Mouse (Mus musculus): ENCODE measurements around the gene Usp37. TPM values are rescaled to one million over a fixed set of nuclear protein-coding genes. Genes with fewer than 3 reads are reported as not detected.
A peak's percentile ranks its signal among the peaks of the same experiment; 100 is the strongest.

Usp37 gene
- polyA plus RNA-seq, 1 experiment from 2014 or later = 9.2 TPM

- Histone ChIP-seq H3K27me3 (replicated peaks; ENCODE audit: control insufficient read depth, insufficient read depth, low read length) (no peaks in the 10 kb centered on the region), H3K4me1 (replicated peaks; ENCODE audit: control insufficient read depth, insufficient read depth, low read length) (no peaks in the 10 kb centered on the region), H3K27ac (ENCODE audit: low read depth, low read length) (no peak overlapping the region; the same call in 1 of the 2 replicates), H3K9me3 (ENCODE audit: control insufficient read depth) (no peaks in the 10 kb centered on the region), H3K4me3 (ENCODE audit: low read depth, low read length) (no peak overlapping the region), H3K4me2 (replicated peaks; ENCODE audit: low read depth) (no peak overlapping the region), H3K9ac (ENCODE audit: low read depth, low read length) (no peak overlapping the region), H3K36me3 (ENCODE audit: control insufficient read depth, insufficient read depth) (peaks cover 87% of the 10 kb centered on the region)
- no peak for ATAC-seq
- WGBS = 91% methylated on average over 29 of the region's 29 CpGs
- TF ChIP-seq CTCF (IDR thresholded peaks at IDR 0.05; ENCODE audit: low read depth) = no peak
Observed at GRCm38 (mm10) chr1:74569739-74570719, 25.9 kb upstream of the Usp37 start.

DNA sequence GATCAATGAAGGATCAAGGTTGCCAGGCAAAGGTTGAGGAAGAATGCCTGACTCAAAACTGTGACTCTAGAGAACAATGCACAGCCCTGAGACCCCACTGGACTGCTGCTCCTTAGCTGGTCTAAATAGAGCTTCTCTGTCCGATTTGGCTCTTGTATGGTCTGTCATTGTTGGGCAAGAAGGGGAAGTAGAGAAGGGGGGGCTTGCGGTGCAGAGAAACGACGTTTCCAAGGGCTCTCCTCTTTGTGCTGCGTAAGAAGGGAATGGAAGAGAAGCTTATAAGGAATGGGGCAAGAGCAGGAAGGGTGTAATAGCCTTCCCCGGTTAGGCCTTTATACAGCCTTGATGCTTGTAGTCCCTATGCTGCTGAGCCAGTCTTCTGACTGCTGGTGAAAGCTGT, 21.8 kb upstream of the Usp37 start:
- H3K9ac ChIP-seq (ENCODE audit: low read depth, low read length) = no peak overlapping the region
- no peak for TF ChIP-seq CTCF (IDR thresholded peaks at IDR 0.05; ENCODE audit: low read depth)
- H3K4me3 ChIP-seq (ENCODE audit: low read depth, low read length) = no peak overlapping the region
- no peak overlapping the region for H3K4me2 ChIP-seq (replicated peaks; ENCODE audit: low read depth)
- no peak overlapping the region for H3K27ac ChIP-seq (ENCODE audit: low read depth, low read length)
- H3K27me3 ChIP-seq (replicated peaks; ENCODE audit: control insufficient read depth, insufficient read depth, low read length) = no peaks in the 10 kb centered on the region
- 91% methylated on average over 6 of the region's 6 CpGs for WGBS
- no peaks in the 10 kb centered on the region for H3K9me3 ChIP-seq (ENCODE audit: control insufficient read depth)
- no peak for ATAC-seq
- H3K36me3 ChIP-seq (ENCODE audit: control insufficient read depth, insufficient read depth) = peaks cover 63% of the 10 kb centered on the region
- H3K4me1 ChIP-seq (replicated peaks; ENCODE audit: control insufficient read depth, insufficient read depth, low read length) = no peaks in the 10 kb centered on the region

DNA sequence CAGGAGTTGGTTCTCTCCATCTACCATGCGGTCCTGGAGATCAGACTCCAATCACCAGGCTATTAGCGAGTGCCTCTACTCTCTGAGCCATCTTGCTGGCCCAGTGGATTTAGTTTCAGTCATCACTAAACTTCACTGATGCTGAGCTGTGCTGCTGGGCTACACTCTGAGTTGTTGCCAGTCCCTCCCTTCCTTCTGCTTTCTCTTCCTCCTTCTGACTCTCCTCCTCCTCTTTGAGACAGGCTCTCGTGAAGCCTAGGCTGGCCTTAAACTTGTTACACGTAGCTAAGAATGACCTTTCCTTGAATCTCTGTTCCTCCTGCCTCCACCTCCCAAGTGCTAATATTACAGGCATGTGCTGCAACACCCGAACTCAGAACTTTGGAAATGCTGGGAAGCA, 15.0 kb upstream of the Usp37 start:
- H3K27me3 ChIP-seq (replicated peaks; ENCODE audit: control insufficient read depth, insufficient read depth, low read length) = no peaks in the 10 kb centered on the region
- H3K9me3 ChIP-seq (ENCODE audit: control insufficient read depth) = no peaks in the 10 kb centered on the region
- 0 out of 2 replicates have a peak, but pooled peaks cover under 1% of the 10 kb centered on the region for H3K36me3 ChIP-seq (ENCODE audit: control insufficient read depth, insufficient read depth)
- TF ChIP-seq CTCF (IDR thresholded peaks at IDR 0.05; ENCODE audit: low read depth) = no peak
- ATAC-seq = no peak
- no peak overlapping the region for H3K27ac ChIP-seq (ENCODE audit: low read depth, low read length)
- 85% methylated on average over 5 of the region's 5 CpGs for WGBS
- H3K4me2 ChIP-seq (replicated peaks; ENCODE audit: low read depth) = no peak overlapping the region
- H3K4me3 ChIP-seq (ENCODE audit: low read depth, low read length) = no peak overlapping the region
- H3K4me1 ChIP-seq (replicated peaks; ENCODE audit: control insufficient read depth, insufficient read depth, low read length) = no peaks in the 10 kb centered on the region
- no peak overlapping the region for H3K9ac ChIP-seq (ENCODE audit: low read depth, low read length)

DNA sequence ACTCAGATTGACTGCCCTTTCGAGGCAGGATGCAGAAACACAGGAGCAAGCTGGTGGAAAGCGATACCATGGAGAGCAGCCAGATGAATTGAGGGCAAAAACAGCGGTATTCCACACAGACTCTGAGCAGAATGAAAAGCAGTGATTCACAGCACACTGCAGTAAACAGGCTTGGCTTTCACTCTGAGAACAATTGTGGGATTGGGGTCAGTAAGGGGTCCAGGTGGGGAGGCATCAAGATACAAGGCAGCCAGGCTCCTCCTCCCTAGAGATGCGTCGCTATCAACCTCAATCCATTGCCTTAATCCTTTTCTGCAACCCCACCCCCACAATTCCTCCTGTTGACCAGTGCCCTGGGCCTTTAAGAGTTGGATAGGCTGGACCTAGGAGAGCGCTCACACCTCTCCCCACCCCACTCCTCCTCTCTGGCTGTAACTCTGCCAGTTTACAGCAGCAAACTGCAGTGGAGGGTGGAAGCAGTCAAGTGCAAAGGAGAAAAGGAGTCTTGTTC, 1.6 kb downstream of the Usp37 start, which contains the start of gene Plcd4:
Gene Plcd4 (plus strand): TSS at position 438 of the 511 bp plus-strand sequence.
- WGBS = 11% methylated on average over 6 of the region's 6 CpGs
- no peak within 1 kb of the TSS for H3K27ac ChIP-seq (ENCODE audit: low read depth, low read length)
- no peak for ATAC-seq
- H3K4me2 ChIP-seq (replicated peaks; ENCODE audit: low read depth) = 0 out of 2 replicates have a peak within 1 kb of the TSS, but pooled peaks have one; percentile 6
- H3K9ac ChIP-seq (ENCODE audit: low read depth, low read length) = no peak within 1 kb of the TSS
- H3K9me3 ChIP-seq (ENCODE audit: control insufficient read depth) = no peaks in the 10 kb centered on the region
- TF ChIP-seq CTCF (IDR thresholded peaks at IDR 0.05; ENCODE audit: low read depth) = no peak
- no peaks in the 10 kb centered on the region for H3K27me3 ChIP-seq (replicated peaks; ENCODE audit: control insufficient read depth, insufficient read depth, low read length)
- H3K4me3 ChIP-seq (ENCODE audit: low read depth, low read length) = no peak within 1 kb of the TSS
- no peaks in the 10 kb centered on the region for H3K4me1 ChIP-seq (replicated peaks; ENCODE audit: control insufficient read depth, insufficient read depth, low read length)
- H3K36me3 ChIP-seq (ENCODE audit: control insufficient read depth, insufficient read depth) = no peaks in the 10 kb centered on the region

GRCm38 (mm10) chr1:74538650-74539049, 5.4 kb downstream of the Usp37 start:
- Histone ChIP-seq H3K27me3 (replicated peaks; ENCODE audit: control insufficient read depth, insufficient read depth, low read length) (no peaks in the 10 kb centered on the region), H3K27ac (ENCODE audit: low read depth, low read length) (no peak overlapping the region), H3K36me3 (ENCODE audit: control insufficient read depth, insufficient read depth) (no peaks in the 10 kb centered on the region), H3K9me3 (ENCODE audit: control insufficient read depth) (no peaks in the 10 kb centered on the region), H3K4me3 (ENCODE audit: low read depth, low read length) (no peak overlapping the region), H3K9ac (ENCODE audit: low read depth, low read length) (no peak overlapping the region), H3K4me2 (replicated peaks; ENCODE audit: low read depth) (no peak overlapping the region), H3K4me1 (replicated peaks; ENCODE audit: control insufficient read depth, insufficient read depth, low read length) (no peaks in the 10 kb centered on the region)
- no peak for TF ChIP-seq CTCF (IDR thresholded peaks at IDR 0.05; ENCODE audit: low read depth)
- ATAC-seq = no peak

DNA sequence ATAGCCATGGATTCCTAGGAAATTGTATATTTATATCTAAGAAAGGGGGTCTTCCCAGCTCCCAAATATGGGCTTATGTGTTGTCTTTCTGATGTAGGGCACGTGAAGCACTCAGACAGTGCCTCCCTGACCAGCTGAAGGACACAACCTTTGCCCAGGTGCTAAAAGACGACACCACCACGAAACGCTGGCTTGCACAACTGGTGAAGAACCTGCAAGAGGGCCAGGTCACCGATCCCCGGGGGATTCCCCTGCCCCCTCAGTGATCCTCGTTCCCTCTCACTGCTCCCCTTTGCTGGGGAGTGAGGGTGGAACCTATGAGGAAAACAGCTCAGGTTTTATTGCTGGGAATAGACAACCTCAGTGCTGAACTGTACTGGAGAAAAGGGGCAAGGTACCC, 15.5 kb downstream of the Usp37 start:
- Histone ChIP-seq H3K27ac (ENCODE audit: low read depth, low read length) (no peak overlapping the region), H3K9me3 (ENCODE audit: control insufficient read depth) (no peaks in the 10 kb centered on the region), H3K36me3 (ENCODE audit: control insufficient read depth, insufficient read depth) (peaks cover 74% of the 10 kb centered on the region), H3K4me2 (replicated peaks; ENCODE audit: low read depth) (no peak overlapping the region), H3K4me1 (replicated peaks; ENCODE audit: control insufficient read depth, insufficient read depth, low read length) (no peaks in the 10 kb centered on the region), H3K9ac (ENCODE audit: low read depth, low read length) (no peak overlapping the region), H3K27me3 (replicated peaks; ENCODE audit: control insufficient read depth, insufficient read depth, low read length) (no peaks in the 10 kb centered on the region), H3K4me3 (ENCODE audit: low read depth, low read length) (no peak overlapping the region)
- no peak for ATAC-seq
- WGBS = 89% methylated on average over 7 of the region's 7 CpGs
- no peak for TF ChIP-seq CTCF (IDR thresholded peaks at IDR 0.05; ENCODE audit: low read depth)
